Mouse (Mus musculus) midbrain, embryonic 11.5 days (tissue): ENCODE results near the gene Olfr624. TPM values are rescaled to one million over a fixed set of nuclear protein-coding genes. Genes with fewer than 3 reads are reported as not detected.
"Not testable (repeated sequence)": the region's sequence is repeated elsewhere in the genome, so short reads cannot be mapped to it uniquely, and the experiment has no call there.

Source experiments
- ATAC-seq: fragments of 200-750 bp; cut with Nextera tagmentation; 2 replicates; pipeline ENCODE4 v1.8.0; 2017; ENCODE audit warnings: moderate TSS enrichment, moderate library complexity; ENCODE audit not compliant: low FRiP score
- DNase-seq: peaks from one replicate; pipeline ENCODE4 v3.0.0; 2015; ENCODE audit warnings: low spot score; ENCODE audit errors: missing footprints
- H3K27ac ChIP-seq: fragments of 300-500 bp; sonication (generic); 2 replicates; pipeline ENCODE4 v1.5.1; 2014; ENCODE audit warnings: low read depth, low read length
- H3K27me3 ChIP-seq: fragments of 300-500 bp; sonication (generic); 2 replicates; pipeline ENCODE4 v1.6.1; 2014; ENCODE audit warnings: mild to moderate bottlenecking, low read length, moderate library complexity, mixed read lengths; ENCODE audit not compliant: control insufficient read depth, insufficient read depth
- H3K36me3 ChIP-seq: fragments of 300-500 bp; sonication (generic); 2 replicates; pipeline ENCODE4 v1.6.1; 2014; ENCODE audit warnings: mild to moderate bottlenecking, low read length, moderate library complexity, mixed read lengths; ENCODE audit not compliant: control insufficient read depth, insufficient read depth
- H3K4me1 ChIP-seq: fragments of 300-500 bp; sonication (generic); 2 replicates; pipeline ENCODE4 v1.6.1; 2014; ENCODE audit warnings: low read length; ENCODE audit not compliant: control insufficient read depth, insufficient read depth
- H3K4me2 ChIP-seq: fragments of 300-500 bp; sonication (generic); 2 replicates; pipeline ENCODE4 v1.6.1; 2014; ENCODE audit warnings: mild to moderate bottlenecking, moderate library complexity
- H3K4me3 ChIP-seq: fragments of 300-500 bp; sonication (generic); 2 replicates; pipeline ENCODE4 v1.5.1; 2014; ENCODE audit warnings: low read depth, low read length
- H3K9ac ChIP-seq: fragments of 300-500 bp; sonication (generic); 2 replicates; pipeline ENCODE4 v1.6.1; 2014; ENCODE audit warnings: low read length
- H3K9me3 ChIP-seq: fragments of 300-500 bp; sonication (generic); 2 replicates; pipeline ENCODE4 v1.6.1; 2016; ENCODE audit warnings: low read length; ENCODE audit not compliant: control insufficient read depth
- WGBS: fragments of 180-500 bp; shearing (Covaris S2); extraction: QIAGEN DNeasy Blood & Tissue Kit; methylation state at CpG from one replicate; pipeline ENCODE4 v1.1.7; 2014; 5-methylcytosine and 5-hydroxymethylcytosine counted together
- polyA plus RNA-seq: library from polyadenylated mRNA; unstranded; fragments of >200 nt; fragmentation: Nextera tagmentation; extraction: Ambion mirVana; gene quantifications from 2 replicates; pipeline ENCODE4 v1.2.1, GENCODE M21; 2014

Gene Olfr624
- polyA plus RNA-seq, result 0.03 and 0.04 TPM in 2 replicates

DNA sequence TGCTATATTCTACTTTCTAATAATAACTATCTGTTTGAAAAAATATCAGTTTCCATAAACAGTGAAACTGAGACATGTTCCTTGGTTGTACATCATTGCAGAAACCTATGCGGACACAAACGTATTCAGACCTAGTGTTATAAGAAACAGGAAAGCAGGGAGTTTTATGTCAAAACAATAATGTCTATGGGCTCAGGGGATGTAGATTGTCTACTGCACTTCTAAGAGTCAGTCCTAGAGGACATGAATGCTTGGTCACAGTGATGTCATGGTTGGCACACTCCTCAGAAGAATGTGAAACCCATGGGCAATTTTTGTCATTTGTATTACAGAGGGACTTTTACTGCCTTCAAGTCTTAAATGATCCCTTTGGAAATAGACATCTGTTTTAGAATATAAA lies at the start of gene Olfr624:
Gene Olfr624 (minus strand): TSS at position 101 of the 400 bp plus-strand sequence.
- 96% methylated on average over 2 of the region's 2 CpGs for WGBS

GRCm38 (mm10) chr7:103716398-103716797 lies 45.4 kb upstream of the Olfr624 start:
- not testable (repeated sequence) for H3K36me3 ChIP-seq, H3K4me3 ChIP-seq, H3K27ac ChIP-seq, ATAC-seq, H3K9me3 ChIP-seq, H3K27me3 ChIP-seq, H3K4me1 ChIP-seq, H3K4me2 ChIP-seq, DNase-seq, H3K9ac ChIP-seq
- 93% methylated on average over 1 of the region's 1 CpGs for WGBS

More for the DNA sequence above, at the start of gene Olfr624:
- Histone ChIP-seq H3K4me3 (no peak within 1 kb of the TSS), H3K36me3 (no peaks in the 10 kb centered on the region), H3K9me3 (no peaks in the 10 kb centered on the region), H3K4me2 (no peak within 1 kb of the TSS), H3K4me1 (no peaks in the 10 kb centered on the region), H3K27ac (no peak within 1 kb of the TSS), H3K27me3 (no peaks in the 10 kb centered on the region), H3K9ac (no peak within 1 kb of the TSS)
- DNase-seq (no peak), ATAC-seq (no peak)

DNA sequence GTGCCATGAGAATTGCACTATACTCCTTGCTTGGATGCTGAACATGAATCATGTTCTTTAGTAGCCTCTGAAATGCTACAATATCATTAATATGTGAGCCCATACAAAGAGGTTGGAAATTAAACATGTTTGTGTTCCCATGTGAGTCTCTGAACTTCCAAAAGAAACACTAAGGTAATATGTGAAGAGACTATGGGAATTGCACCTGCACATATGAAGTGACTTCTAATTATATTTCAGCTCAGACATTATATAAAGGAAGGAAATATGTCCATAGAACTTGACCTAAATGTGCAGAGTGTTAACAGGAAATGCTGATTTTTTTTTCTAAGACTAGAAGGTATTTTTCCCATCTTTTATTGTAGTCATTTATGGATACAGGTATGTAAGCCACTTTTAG lies 43.4 kb upstream of the Olfr624 start, which contains the start of gene Olfr243:
Gene Olfr243 (plus strand): TSS at position 301 of the 400 bp plus-strand sequence.
- H3K4me1 ChIP-seq, result no peaks in the 10 kb centered on the region
- ATAC-seq, result no peak
- no peak within 1 kb of the TSS for H3K4me2 ChIP-seq

GRCm38 (mm10) chr7:103712024-103712423 lies 41.0 kb upstream of the Olfr624 start:
- Histone ChIP-seq H3K4me3 (no peak overlapping the region), H3K9ac (no peak overlapping the region), H3K36me3 (no peaks in the 10 kb centered on the region), H3K4me1 (no peaks in the 10 kb centered on the region), H3K27ac (no peak overlapping the region), H3K27me3 (no peaks in the 10 kb centered on the region), H3K9me3 (no peaks in the 10 kb centered on the region), H3K4me2 (no peak overlapping the region)
- DNase-seq, result no peak
- 40% methylated on average over 2 of the region's 2 CpGs for WGBS
- ATAC-seq, result no peak

More for the DNA sequence above, 43.4 kb upstream of the Olfr624 start, which contains the start of gene Olfr243:
- H3K36me3 ChIP-seq, result no peaks in the 10 kb centered on the region
- no peak within 1 kb of the TSS for H3K4me3 ChIP-seq
- H3K9ac ChIP-seq, result no peak within 1 kb of the TSS
- DNase-seq, result no peak
- H3K27me3 ChIP-seq, result no peaks in the 10 kb centered on the region
- no peaks in the 10 kb centered on the region for H3K9me3 ChIP-seq
- no peak within 1 kb of the TSS for H3K27ac ChIP-seq

DNA sequence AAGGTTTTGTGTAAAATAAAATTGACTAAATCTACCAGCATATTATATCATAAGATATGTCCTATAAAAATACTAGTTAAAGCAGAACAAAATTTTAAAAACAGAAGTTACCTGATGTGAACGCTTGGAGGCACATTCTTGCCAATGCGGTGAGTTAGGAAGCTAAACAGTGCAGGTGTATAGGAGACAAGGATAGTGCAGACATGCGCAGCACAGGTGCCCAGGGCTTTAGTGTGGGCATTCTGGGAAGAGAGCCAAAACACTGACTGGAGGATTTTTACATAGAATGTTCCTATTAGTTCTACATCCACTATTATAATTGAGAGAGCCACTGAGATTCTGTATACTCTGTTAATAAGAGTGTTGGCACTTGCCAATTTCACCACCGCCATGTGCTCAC lies 28.5 kb upstream of the Olfr624 start:
- no peaks in the 10 kb centered on the region for H3K9me3 ChIP-seq
- WGBS, result 91% methylated on average over 4 of the region's 4 CpGs
- no peaks in the 10 kb centered on the region for H3K27me3 ChIP-seq
- ATAC-seq (no peak), DNase-seq (no peak)
- no peaks in the 10 kb centered on the region for H3K36me3 ChIP-seq
- H3K4me3 ChIP-seq, result no peak overlapping the region
- no peaks in the 10 kb centered on the region for H3K4me1 ChIP-seq
- no peak overlapping the region for H3K9ac ChIP-seq
- no peak overlapping the region for H3K27ac ChIP-seq
- H3K4me2 ChIP-seq, result no peak overlapping the region

GRCm38 (mm10) chr7:103682420-103682819 lies 11.4 kb upstream of the Olfr624 start, which contains the start of gene Olfr625-ps1:
Gene Olfr625-ps1 (plus strand): TSS chr7:103682720.
- Histone ChIP-seq H3K27me3 (no peaks in the 10 kb centered on the region), H3K4me3 (no peak within 1 kb of the TSS), H3K4me2 (no peak within 1 kb of the TSS), H3K9ac (no peak within 1 kb of the TSS), H3K36me3 (no peaks in the 10 kb centered on the region), H3K4me1 (no peaks in the 10 kb centered on the region), H3K27ac (no peak within 1 kb of the TSS), H3K9me3 (no peaks in the 10 kb centered on the region)
- ATAC-seq (no peak), DNase-seq (no peak)

- Histone ChIP-seq H3K27me3 (no peaks in the 10 kb centered on the region), H3K9me3 (no peaks in the 10 kb centered on the region), H3K4me2 (no peak within 1 kb of the TSS), H3K36me3 (no peaks in the 10 kb centered on the region), H3K9ac (no peak within 1 kb of the TSS), H3K4me3 (no peak within 1 kb of the TSS), H3K4me1 (no peaks in the 10 kb centered on the region), H3K27ac (no peak within 1 kb of the TSS)
- no peak for ATAC-seq
- DNase-seq, result no peak
Measured at GRCm38 (mm10) chr7:103663598-103663997, 7.4 kb downstream of the Olfr624 start, which contains the start of gene Olfr623. Gene Olfr623 (minus strand): TSS chr7:103663698.

- no peaks in the 10 kb centered on the region for H3K36me3 ChIP-seq
- H3K9ac ChIP-seq, result no peak overlapping the region
- 90% methylated on average over 4 of the region's 4 CpGs for WGBS
- H3K4me1 ChIP-seq, result no peaks in the 10 kb centered on the region
- no peak overlapping the region for H3K4me2 ChIP-seq
- H3K27me3 ChIP-seq, result no peaks in the 10 kb centered on the region
- H3K4me3 ChIP-seq, result no peak overlapping the region
- no peaks in the 10 kb centered on the region for H3K9me3 ChIP-seq
- DNase-seq (no peak), ATAC-seq (no peak)
- no peak overlapping the region for H3K27ac ChIP-seq
Measured at GRCm38 (mm10) chr7:103644070-103644469, 26.9 kb downstream of the Olfr624 start.

- Histone ChIP-seq H3K36me3 (no peaks in the 10 kb centered on the region), H3K9me3 (no peaks in the 10 kb centered on the region), H3K27ac (no peak within 1 kb of the TSS), H3K27me3 (no peaks in the 10 kb centered on the region), H3K9ac (no peak within 1 kb of the TSS), H3K4me3 (no peak within 1 kb of the TSS), H3K4me2 (no peak within 1 kb of the TSS), H3K4me1 (no peaks in the 10 kb centered on the region)
- no peak for ATAC-seq
- whole genome bisulfite sequencing, result 86% methylated on average over 1 of the region's 1 CpGs
- DNase-seq, result no peak
Measured at GRCm38 (mm10) chr7:103642602-103643001, 28.4 kb downstream of the Olfr624 start, which contains the start of gene Olfr622. Gene Olfr622 (minus strand): TSS chr7:103642702.
